Mouse (Mus musculus) CH12.LX (cell line): ENCODE data around the gene Dll3. TPM values are rescaled to one million over a fixed set of nuclear protein-coding genes. Genes with fewer than 3 reads are reported as not detected.

Experiments used
- DNase-seq: peaks from one replicate; pipeline ENCODE4 v3.0.0-alpha.2; 2013; ENCODE audit errors: extremely low read depth
- H3K27ac ChIP-seq: 2 replicates; pipeline ENCODE4 v1.5.1; 2012; ENCODE audit warnings: low read depth, mild to moderate bottlenecking, control low read depth, moderate library complexity; ENCODE audit not compliant: insufficient read depth
- H3K27me3 ChIP-seq: replicated peaks from 2 replicates; pipeline ENCODE3; 2012; ENCODE audit warnings: inconsistent platforms
- H3K36me3 ChIP-seq, 2 experiments: replicated peaks in 1 of 2; 2 replicates each; pipeline versions ENCODE3 to v1.6.1; 2012; ENCODE audit warnings: inconsistent platforms in 1 of 2, low read length in 1 of 2, mild to moderate bottlenecking in 1 of 2, mixed read lengths in 1 of 2, moderate library complexity in 1 of 2; ENCODE audit not compliant: control insufficient read depth in 1 of 2, insufficient read depth in 1 of 2
- H3K4me1 ChIP-seq, 2 experiments: 2 replicates each; pipeline ENCODE4 v1.6.1; 2012; ENCODE audit warnings: inconsistent platforms in 1 of 2, moderate library complexity in 1 of 2; ENCODE audit not compliant: insufficient read depth in 2 of 2, control insufficient read depth in 1 of 2
- H3K4me2 ChIP-seq: 2 replicates; pipeline ENCODE4 v1.6.1; 2012; ENCODE audit warnings: low read depth, mild to moderate bottlenecking, control low read depth; ENCODE audit not compliant: poor library complexity, insufficient read depth, severe bottlenecking
- H3K4me3 ChIP-seq, 3 experiments: fragments of 150-350 bp in 1 of 3; sonication (generic) in 1 of 3; replicated peaks in 1 of 3; 2 replicates each; pipeline versions ENCODE3 to v1.5.1; 2011 to 2012; ENCODE audit warnings: low read depth in 2 of 3, low read length in 2 of 3, mild to moderate bottlenecking in 2 of 3, moderate library complexity in 2 of 3, control low read depth in 1 of 3, improper control_type of control experiment in 1 of 3, inconsistent platforms in 1 of 3, mixed read lengths in 1 of 3; ENCODE audit not compliant: poor library complexity in 1 of 3
- H3K79me2 ChIP-seq: replicated peaks from 2 replicates; pipeline ENCODE4 v1.6.1; 2012; ENCODE audit warnings: mild to moderate bottlenecking, moderate library complexity; ENCODE audit not compliant: control insufficient read depth, poor library complexity, insufficient read depth, severe bottlenecking; ENCODE audit errors: extremely low read depth
- H3K9ac ChIP-seq: 2 replicates; pipeline ENCODE4 v1.6.1; 2012; ENCODE audit warnings: low read depth, mild to moderate bottlenecking, control low read depth, moderate library complexity; ENCODE audit not compliant: insufficient read depth
- H3K9me3 ChIP-seq: replicated peaks from 2 replicates; pipeline ENCODE3; 2012; ENCODE audit warnings: low read length, inconsistent platforms, mixed read lengths
- BHLHE40 ChIP-seq: IDR thresholded peaks from 2 replicates; pipeline ENCODE4 v1.6.1; 2011; ENCODE audit warnings: mild to moderate bottlenecking, low read depth, low read length, improper control_type of control experiment
- CHD2 ChIP-seq: IDR thresholded peaks from 2 replicates; pipeline ENCODE4 v1.6.1; 2011; ENCODE audit warnings: low read length, improper control_type of control experiment
- CTCF ChIP-seq, 2 experiments: IDR thresholded peaks in 1 of 2; conservative IDR thresholded peaks in 1 of 2; 2 replicates each; pipeline ENCODE4 v1.5.1; 2011 to 2012; ENCODE audit warnings: low read depth in 2 of 2, low read length in 2 of 2, improper control_type of control experiment in 1 of 2, inconsistent platforms in 1 of 2, mild to moderate bottlenecking in 1 of 2, moderate library complexity in 1 of 2
- E2F4 ChIP-seq: IDR thresholded peaks from 2 replicates; pipeline ENCODE4 v1.6.1; 2011; ENCODE audit warnings: low read depth, low read length, improper control_type of control experiment; ENCODE audit not compliant: insufficient replicate concordance
- EP300 ChIP-seq: IDR thresholded peaks from 2 replicates; pipeline ENCODE4 v1.6.1; 2011; ENCODE audit warnings: low read length, improper control_type of control experiment
- HCFC1 ChIP-seq: IDR thresholded peaks from 2 replicates; pipeline ENCODE4 v1.6.1; 2012; ENCODE audit warnings: low read depth, mild to moderate bottlenecking, inconsistent platforms, low read length, improper control_type of control experiment
- JUND ChIP-seq: conservative IDR thresholded peaks from 2 replicates; pipeline ENCODE4 v1.6.1; 2011; ENCODE audit warnings: low read depth, low read length, improper control_type of control experiment
- KAT2A ChIP-seq: IDR thresholded peaks from 2 replicates; pipeline ENCODE4 v1.6.1; 2012; ENCODE audit warnings: low read length, improper control_type of control experiment, inconsistent platforms; ENCODE audit not compliant: insufficient replicate concordance
- MAX ChIP-seq: IDR thresholded peaks from 2 replicates; pipeline ENCODE4 v1.6.1; 2011; ENCODE audit warnings: low read length, improper control_type of control experiment
- MAZ ChIP-seq: IDR thresholded peaks from 2 replicates; pipeline ENCODE4 v1.6.1; 2012; ENCODE audit warnings: low read depth, mild to moderate bottlenecking, inconsistent platforms, low read length, improper control_type of control experiment, moderate library complexity
- MEF2A ChIP-seq: IDR thresholded peaks from 2 replicates; pipeline ENCODE4 v1.6.1; 2014; ENCODE audit warnings: low read depth, mild to moderate bottlenecking, inconsistent platforms, low read length, improper control_type of control experiment, borderline replicate concordance
- NELFE ChIP-seq: IDR thresholded peaks from 2 replicates; pipeline ENCODE4 v1.6.1; 2011; ENCODE audit warnings: low read depth, low read length, improper control_type of control experiment
- NRF1 ChIP-seq: IDR thresholded peaks from 2 replicates; pipeline ENCODE4 v1.6.1; 2014; ENCODE audit warnings: low read depth, mild to moderate bottlenecking, inconsistent platforms, low read length, improper control_type of control experiment, moderate library complexity
- POLR2A ChIP-seq: IDR thresholded peaks from 2 replicates; pipeline ENCODE4 v1.6.1; 2011; ENCODE audit warnings: low read depth, mild to moderate bottlenecking, improper control_type of control experiment, low read length
- POLR2AphosphoS2 ChIP-seq: IDR thresholded peaks from 2 replicates; pipeline ENCODE4 v1.6.1; 2011; ENCODE audit warnings: low read depth, low read length, improper control_type of control experiment
- RAD21 ChIP-seq: IDR thresholded peaks from 2 replicates; pipeline ENCODE4 v1.6.1; 2011; ENCODE audit warnings: low read depth, mild to moderate bottlenecking, low read length, improper control_type of control experiment, moderate library complexity
- SMC3 ChIP-seq: IDR thresholded peaks from 2 replicates; pipeline ENCODE4 v1.6.1; 2011; ENCODE audit warnings: low read depth, low read length, improper control_type of control experiment
- TBP ChIP-seq: conservative IDR thresholded peaks from 2 replicates; pipeline ENCODE4 v1.6.1; 2011; ENCODE audit warnings: low read depth, low read length, improper control_type of control experiment
- TCF12 ChIP-seq: IDR thresholded peaks from 2 replicates; pipeline ENCODE4 v1.6.1; 2014; ENCODE audit warnings: low read depth, mild to moderate bottlenecking, inconsistent platforms, low read length, improper control_type of control experiment
- UBTF ChIP-seq: IDR thresholded peaks from 2 replicates; pipeline ENCODE4 v1.6.1; 2012; ENCODE audit warnings: low read depth, mild to moderate bottlenecking, inconsistent platforms, low read length, improper control_type of control experiment, moderate library complexity
- ZKSCAN1 ChIP-seq: IDR thresholded peaks from 2 replicates; pipeline ENCODE4 v1.6.1; 2012; ENCODE audit warnings: low read depth, inconsistent platforms, low read length, improper control_type of control experiment, borderline replicate concordance
- ZMIZ1 ChIP-seq: IDR thresholded peaks from 2 replicates; pipeline ENCODE4 v1.6.1; 2012; ENCODE audit warnings: low read depth, mild to moderate bottlenecking, inconsistent platforms, low read length, improper control_type of control experiment
- ZNF384 ChIP-seq: IDR thresholded peaks from 2 replicates; pipeline ENCODE4 v1.6.1; 2012; ENCODE audit warnings: low read depth, low read length, improper control_type of control experiment, inconsistent platforms
- dilution Hi-C: fragments of 300-500 bp; cut with MboI; formaldehyde crosslinking; loops from 2 replicates; pipeline ENCODE4 v1.14.3; 2020; ENCODE audit warnings: low sequenced_read_pairs; ENCODE audit not compliant: extremely low pct_unique_long_range_greater_than_20kb, extremely low pct_ligation_motif_present
- in situ Hi-C: fragments of 300-500 bp; cut with MboI; formaldehyde crosslinking; loops from 3 replicates; pipeline ENCODE4 v1.14.3; 2019; ENCODE audit warnings: low sequenced_read_pairs, low pct_ligation_motif_present, low pct_unique_long_range_greater_than_20kb, mixed read lengths
- polyA plus RNA-seq: library from polyadenylated mRNA; unstranded; fragments of >175 nt; gene quantifications from 2 replicates; pipeline ENCODE4 v1.2.1, GENCODE M21; 2012; ENCODE audit warnings: low read depth; ENCODE audit not compliant: insufficient read length
- total RNA-seq, 2 experiments: library from RNA; depleted of rRNA; stranded (reverse); fragments of 300-350 nt in 1 of 2; fragments of >200 nt in 1 of 2; gene quantifications; 2 replicates each; pipeline ENCODE4 v1.2.3; 2012 to 2014

Dll3 gene
- total and polyA plus RNA-seq, 3 experiments: 0.11 to 0.29 TPM; not detected in 1

DNA sequence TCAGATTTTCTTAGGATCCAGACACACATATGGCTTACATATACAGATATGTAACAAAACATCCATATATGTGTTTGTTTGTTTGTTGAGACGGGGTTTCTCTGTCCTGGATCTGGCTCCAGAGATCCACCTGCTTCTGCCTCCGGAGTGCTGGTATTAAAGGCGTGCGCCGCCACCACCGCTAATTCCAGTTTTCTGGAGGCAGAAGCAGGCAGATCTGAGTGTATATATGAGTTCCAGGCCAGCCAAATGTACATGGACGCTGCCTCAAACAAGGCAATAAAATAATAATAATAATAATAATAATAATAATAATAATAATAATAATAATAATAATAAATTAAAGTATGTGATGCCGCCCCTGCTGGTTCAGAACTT, 24.8 kb downstream of the Dll3 start:
- DNase-seq: no peak
- H3K27ac ChIP-seq: no peak overlapping the region
- dilution Hi-C loops: no loop called here
- H3K4me3 ChIP-seq: no peak overlapping the region
- peaks cover 4% of the 10 kb centered on the region for H3K9me3 ChIP-seq
- H3K9ac ChIP-seq: no peak overlapping the region
- H3K4me2 ChIP-seq: no peak overlapping the region
- H3K27me3 ChIP-seq: peaks cover 31% of the 10 kb centered on the region
- in situ Hi-C loops: no loop called here
- TF ChIP-seq POLR2A: no peak
- TF ChIP-seq KAT2A: no peak
- no peak for TF ChIP-seq ZNF384
- no peak for TF ChIP-seq CHD2
- no peak for TF ChIP-seq POLR2AphosphoS2
- TF ChIP-seq BHLHE40: no peak
- no peak for TF ChIP-seq MEF2A
- no peak for TF ChIP-seq HCFC1
- TF ChIP-seq NRF1: no peak
- TF ChIP-seq JUND: no peak
- TF ChIP-seq SMC3: no peak
- no peak for TF ChIP-seq MAX
- no peak for TF ChIP-seq ZMIZ1
- TF ChIP-seq, all 38 proteins: peak for 0
- Histone ChIP-seq H3K79me2 (no peaks in the 10 kb centered on the region), H3K4me1 (peaks cover 0 to 2% of the 10 kb centered on the region in 2 experiments; a peak in 1 of 4 replicates), H3K36me3 (no peaks in the 10 kb centered on the region)

GRCm38 (mm10) chr7:28271761-28272160, 30.3 kb downstream of the Dll3 start:
- Histone ChIP-seq H3K27me3 (peaks cover 28% of the 10 kb centered on the region), H3K79me2 (no peaks in the 10 kb centered on the region), H3K9ac (no peak overlapping the region), H3K4me1 (no peaks in the 10 kb centered on the region), H3K9me3 (peaks cover 21% of the 10 kb centered on the region), H3K4me3 (no peak overlapping the region), H3K36me3 (no peaks in the 10 kb centered on the region), H3K27ac (no peak overlapping the region), H3K4me2 (no peak overlapping the region)
- in situ Hi-C loops (no loop called here), dilution Hi-C loops (no loop called here)
- TF ChIP-seq CTCF (conservative IDR thresholded peaks at IDR 0.05 in 1 of 2, IDR thresholded peaks at IDR 0.05 in 1 of 2; ENCODE audit: low read depth in 2 of 2, low read length in 2 of 2) (peak; percentile 13 to 33; a peak in 1 of 4 replicates), MAX (no peak), TCF12 (no peak), MAZ (no peak)
- no peak for DNase-seq

DNA sequence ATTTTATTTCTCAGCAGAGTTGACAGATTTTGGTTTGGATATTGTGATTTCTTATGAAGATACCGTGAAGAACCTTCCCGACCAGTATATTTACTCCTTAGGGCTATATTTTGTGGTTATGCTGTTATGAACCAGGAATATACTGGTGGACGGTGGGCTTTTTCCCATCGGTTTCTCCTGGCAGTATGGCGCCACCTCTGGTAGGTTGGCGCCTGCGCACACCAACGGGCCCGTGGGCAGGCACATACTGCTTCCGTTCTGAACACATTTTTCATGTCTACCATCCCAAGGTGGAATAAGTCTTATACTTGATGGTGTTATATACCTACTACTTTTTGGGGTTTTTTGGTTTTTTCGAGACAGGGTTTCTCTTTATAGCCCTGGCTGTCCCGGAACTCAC, 32.7 kb downstream of the Dll3 start:
- in situ Hi-C loops (no loop called here), dilution Hi-C loops (no loop called here)
- H3K36me3 ChIP-seq: no peaks in the 10 kb centered on the region
- H3K4me1 ChIP-seq: no peaks in the 10 kb centered on the region
- H3K27me3 ChIP-seq: peaks cover 14% of the 10 kb centered on the region
- H3K4me2 ChIP-seq: no peak overlapping the region
- no peak overlapping the region for H3K4me3 ChIP-seq
- no peak for TF ChIP-seq POLR2AphosphoS2
- TF ChIP-seq EP300: no peak
- TF ChIP-seq TBP: no peak
- no peak for TF ChIP-seq NELFE
- TF ChIP-seq HCFC1: no peak
- TF ChIP-seq ZKSCAN1: no peak
- TF ChIP-seq CTCF (conservative IDR thresholded peaks at IDR 0.05 in 1 of 2, IDR thresholded peaks at IDR 0.05 in 1 of 2; ENCODE audit: low read depth in 2 of 2, low read length in 2 of 2): no peak
- TF ChIP-seq UBTF: no peak
- TF ChIP-seq E2F4: no peak
- no peak for TF ChIP-seq RAD21
- TF ChIP-seq ZNF384: no peak
- TF ChIP-seq JUND: no peak
- peaks cover 21% of the 10 kb centered on the region for H3K9me3 ChIP-seq
- no peak overlapping the region for H3K9ac ChIP-seq
- DNase-seq: no peak
- no peak overlapping the region for H3K27ac ChIP-seq
- H3K79me2 ChIP-seq: no peaks in the 10 kb centered on the region
